Mouse (Mus musculus) forebrain, embryonic 11.5 days (tissue): ENCODE results near the gene Polr2g. TPM values are rescaled to one million over a fixed set of nuclear protein-coding genes. Genes with fewer than 3 reads are reported as not detected.

Source experiments
- ATAC-seq: fragments of 200-750 bp; cut with Nextera tagmentation; replicated peaks from 2 replicates; pipeline ENCODE4 v1.8.0; 2017; ENCODE audit warnings: moderate TSS enrichment; ENCODE audit not compliant: low FRiP score
- DNase-seq: peaks from one replicate; pipeline ENCODE4 v3.0.0-alpha.2; 2017; ENCODE audit warnings: low spot score
- H3K27ac ChIP-seq: fragments of 300-500 bp; sonication (generic); 2 replicates; pipeline ENCODE4 v1.5.1; 2014; ENCODE audit warnings: low read depth, low read length
- H3K27me3 ChIP-seq: fragments of 300-500 bp; sonication (generic); 2 replicates; pipeline ENCODE4 v1.6.1; 2014; ENCODE audit warnings: mild to moderate bottlenecking, low read length, mixed read lengths; ENCODE audit not compliant: control insufficient read depth, insufficient read depth
- H3K36me3 ChIP-seq: fragments of 300-500 bp; sonication (generic); 2 replicates; pipeline ENCODE4 v1.6.1; 2014; ENCODE audit warnings: mild to moderate bottlenecking, low read length, moderate library complexity, mixed read lengths; ENCODE audit not compliant: control insufficient read depth, insufficient read depth
- H3K4me1 ChIP-seq: fragments of 300-500 bp; sonication (generic); replicated peaks from 2 replicates; pipeline ENCODE4 v1.6.1; 2014; ENCODE audit warnings: low read length, mixed read lengths; ENCODE audit not compliant: control insufficient read depth, insufficient read depth
- H3K4me2 ChIP-seq: fragments of 300-500 bp; sonication (generic); 2 replicates; pipeline ENCODE4 v1.6.1; 2014; ENCODE audit warnings: low read depth, mild to moderate bottlenecking, low read length, moderate library complexity, mixed read lengths; ENCODE audit not compliant: severe bottlenecking
- H3K4me3 ChIP-seq: fragments of 300-500 bp; sonication (generic); 2 replicates; pipeline ENCODE4 v1.5.1; 2014; ENCODE audit warnings: low read depth, low read length
- H3K9ac ChIP-seq: fragments of 300-500 bp; sonication (generic); 2 replicates; pipeline ENCODE4 v1.6.1; 2014; ENCODE audit warnings: low read length
- H3K9me3 ChIP-seq: fragments of 300-500 bp; sonication (generic); 2 replicates; pipeline ENCODE4 v1.6.1; 2016; ENCODE audit warnings: low read length, mixed read lengths; ENCODE audit not compliant: control insufficient read depth
- WGBS: fragments of 180-500 bp; shearing (Covaris S2); extraction: QIAGEN DNeasy Blood & Tissue Kit; methylation state at CpG from one replicate; pipeline ENCODE4 v1.1.7; 2014; 5-methylcytosine and 5-hydroxymethylcytosine counted together
- polyA plus RNA-seq: library from polyadenylated mRNA; unstranded; fragments of >200 nt; fragmentation: Nextera tagmentation; extraction: Ambion mirVana; gene quantifications from 2 replicates; pipeline ENCODE4 v1.2.1, GENCODE M21; 2014

Polr2g gene
- polyA plus RNA-seq, 1 experiment from 2014 or later, result 156 TPM

DNA sequence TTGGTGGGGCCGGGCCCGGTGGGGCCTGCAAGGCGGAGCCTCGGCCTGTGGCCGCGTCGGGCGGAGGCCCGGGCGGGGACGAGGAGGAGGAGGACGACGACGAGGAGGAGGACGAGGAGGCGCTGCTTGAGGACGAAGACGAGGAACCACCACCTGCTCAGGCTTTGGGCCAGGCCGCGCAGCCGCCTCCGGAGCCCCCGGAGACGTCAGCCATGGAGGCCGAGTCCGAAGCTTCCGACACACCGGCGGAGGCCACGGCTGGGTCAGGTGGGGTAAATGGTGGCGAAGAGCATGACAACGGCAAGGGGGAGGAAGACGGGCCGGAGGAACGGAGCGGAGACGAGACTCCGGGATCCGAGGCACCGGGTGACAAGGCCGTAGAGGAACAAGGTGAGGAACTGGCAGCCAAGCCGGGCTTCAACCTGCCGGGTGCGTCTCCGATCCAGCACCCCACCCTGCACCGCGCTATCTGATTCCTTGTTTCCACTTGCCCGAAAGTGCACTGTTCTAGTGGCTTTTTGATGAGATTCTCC lies 22.1 kb upstream of the Polr2g start:
- peaks cover 12% of the 10 kb centered on the region; the same call in 1 of the 2 replicates for H3K36me3 ChIP-seq
- H3K4me3 ChIP-seq, result peak overlapping the region; percentile 100
- ATAC-seq, result peak; percentile 29
- H3K9ac ChIP-seq, result peak overlapping the region; percentile 98
- H3K27ac ChIP-seq, result peak overlapping the region; percentile 99
- peak overlapping the region; percentile 79 for H3K4me2 ChIP-seq
- DNase-seq, result no peak
- peaks cover 20% of the 10 kb centered on the region for H3K4me1 ChIP-seq
- no peaks in the 10 kb centered on the region for H3K27me3 ChIP-seq
- under 1% methylated on average over 48 of the region's 48 CpGs for WGBS
- no peaks in the 10 kb centered on the region for H3K9me3 ChIP-seq

DNA sequence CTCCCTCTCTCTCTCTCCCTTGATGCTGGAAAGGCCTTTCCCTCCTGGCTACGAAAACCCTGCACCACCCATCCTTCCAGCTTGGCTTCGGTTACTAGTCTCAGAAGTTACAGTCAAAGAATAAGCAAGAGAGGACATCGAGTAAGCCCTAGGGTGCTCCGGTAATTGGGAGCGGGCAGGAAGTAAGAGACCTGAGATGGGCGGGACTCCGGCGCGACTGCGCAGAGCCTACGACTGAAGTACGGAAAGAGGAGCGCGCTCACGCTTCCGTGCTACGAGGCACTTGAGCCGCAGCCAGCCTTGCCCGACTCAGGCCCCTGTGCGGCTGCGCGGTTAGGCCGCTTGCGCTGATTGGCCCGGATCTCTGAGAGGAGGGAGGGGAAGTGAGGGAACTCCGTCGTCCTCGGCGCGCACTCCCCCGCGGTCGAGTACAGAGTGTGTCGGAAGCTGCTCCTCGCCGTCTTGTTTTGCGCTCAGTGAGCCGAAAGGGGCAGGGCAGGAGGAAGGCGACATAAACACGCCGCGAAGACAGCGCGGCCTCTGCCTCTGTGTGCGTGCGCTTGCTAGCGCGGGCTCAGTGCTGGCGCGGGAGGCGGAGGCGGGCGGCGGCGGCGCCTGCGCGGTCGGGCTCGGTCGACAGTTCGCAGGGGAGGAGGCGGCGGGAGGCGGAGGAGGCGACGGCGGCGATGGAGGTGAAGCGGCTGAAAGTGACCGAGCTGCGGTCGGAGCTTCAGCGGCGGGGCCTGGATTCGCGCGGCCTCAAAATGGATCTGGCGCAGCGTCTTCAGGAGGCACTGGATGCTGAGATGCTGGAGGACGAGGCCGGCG lies 21.4 kb upstream of the Polr2g start, which contains the start of gene Hnrnpul2:
Gene Hnrnpul2 (plus strand): TSS at position 415 of the 828 bp plus-strand sequence.
- peak; percentile 96 for ATAC-seq
- no peaks in the 10 kb centered on the region for H3K27me3 ChIP-seq
- H3K27ac ChIP-seq, result peak within 1 kb of the TSS; percentile 99
- peak within 1 kb of the TSS; percentile 79 for H3K4me2 ChIP-seq
- no peaks in the 10 kb centered on the region for H3K9me3 ChIP-seq
- DNase-seq, result peak; percentile 97
- under 1% methylated on average over 83 of the region's 83 CpGs for WGBS
- peak within 1 kb of the TSS; percentile 100 for H3K4me3 ChIP-seq
- H3K4me1 ChIP-seq, result peaks cover 20% of the 10 kb centered on the region
- peaks cover 7% of the 10 kb centered on the region; the same call in 1 of the 2 replicates for H3K36me3 ChIP-seq
- H3K9ac ChIP-seq, result peak within 1 kb of the TSS; percentile 98

DNA sequence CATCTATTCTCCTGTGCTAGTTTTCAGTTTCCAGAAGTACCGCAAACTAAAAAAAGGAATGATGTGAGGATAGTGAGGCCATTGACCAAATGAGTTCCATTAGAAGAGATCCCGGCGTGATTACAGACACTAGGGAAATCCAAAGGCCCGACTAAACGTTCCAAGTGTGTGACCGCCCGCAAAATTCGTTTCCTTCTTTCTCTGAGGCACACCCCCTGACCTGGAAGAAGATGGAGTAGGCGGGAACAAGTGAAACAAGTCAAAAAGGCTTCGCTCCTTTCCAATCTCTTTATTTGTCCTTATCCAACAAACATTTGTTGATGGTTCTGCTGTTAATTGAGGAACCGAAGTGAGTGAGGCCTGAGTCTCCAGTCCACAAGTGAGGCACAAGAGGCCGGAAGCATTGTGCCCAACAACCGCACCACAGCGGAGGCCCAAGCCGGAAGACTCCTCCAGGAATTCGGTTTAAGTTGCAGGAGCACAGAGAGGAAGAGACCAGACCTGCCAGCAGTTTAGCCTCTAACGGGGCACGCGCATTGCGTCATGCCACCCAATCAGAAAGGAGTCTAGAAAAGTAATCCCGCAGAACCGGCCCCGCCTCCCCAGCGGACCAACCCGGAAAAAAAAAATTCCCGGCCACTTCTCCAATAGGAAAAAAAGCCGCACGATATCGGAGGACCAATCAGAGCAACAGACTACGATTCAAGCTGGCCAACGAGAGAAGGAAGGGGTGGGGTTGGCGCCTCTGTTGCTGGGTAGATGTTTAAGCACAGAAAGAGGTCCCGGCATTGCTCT lies 20.6 kb upstream of the Polr2g start, which contains the start of gene Ttc9c:
Gene Ttc9c (minus strand): TSS at position 533 of the 795 bp plus-strand sequence.
- H3K36me3 ChIP-seq, result peaks cover 9% of the 10 kb centered on the region; the same call in 1 of the 2 replicates
- H3K9me3 ChIP-seq, result no peaks in the 10 kb centered on the region
- peak within 1 kb of the TSS; percentile 79 for H3K4me2 ChIP-seq
- DNase-seq, result peak; percentile 97
- ATAC-seq, result peak; percentile 93
- H3K27me3 ChIP-seq, result no peaks in the 10 kb centered on the region
- H3K27ac ChIP-seq, result peak within 1 kb of the TSS; percentile 99
- peak within 1 kb of the TSS; percentile 98 for H3K9ac ChIP-seq
- H3K4me1 ChIP-seq, result peaks cover 20% of the 10 kb centered on the region
- under 1% methylated on average over 33 of the region's 33 CpGs for WGBS
- H3K4me3 ChIP-seq, result peak within 1 kb of the TSS; percentile 100

DNA sequence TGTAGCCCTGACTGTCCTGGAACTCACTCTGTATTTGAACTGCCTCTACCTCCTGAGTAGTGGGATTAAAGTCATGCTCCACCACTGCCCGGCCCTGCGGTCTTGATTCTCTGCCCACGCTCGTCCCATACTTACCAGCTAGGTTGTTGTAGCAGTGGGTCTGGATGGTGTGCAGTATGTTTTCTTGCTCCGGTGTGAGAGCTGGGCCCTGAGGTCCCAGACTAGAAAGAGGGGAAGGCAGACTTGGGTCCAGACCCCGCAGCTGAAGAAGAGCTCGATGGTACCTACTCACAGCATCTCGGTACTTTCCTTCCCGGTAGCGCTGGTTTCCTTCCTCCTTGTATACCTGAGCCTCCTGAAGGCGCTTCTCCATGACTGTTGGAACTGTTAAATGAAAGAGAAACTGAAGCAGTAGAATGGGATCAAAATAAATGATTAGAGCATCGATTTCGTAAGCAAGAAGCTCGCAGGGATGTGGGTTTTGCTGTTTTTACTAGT lies 20.0 kb upstream of the Polr2g start:
- no peak for ATAC-seq
- WGBS, result 34% methylated on average over 14 of the region's 14 CpGs
- Histone ChIP-seq H3K4me1 (peaks cover 20% of the 10 kb centered on the region), H3K36me3 (peaks cover 7% of the 10 kb centered on the region; the same call in 1 of the 2 replicates), H3K9ac (peak overlapping the region; percentile 70), H3K9me3 (no peaks in the 10 kb centered on the region), H3K4me3 (peak overlapping the region; percentile 100), H3K4me2 (peak overlapping the region; percentile 79), H3K27ac (peak overlapping the region; percentile 99), H3K27me3 (no peaks in the 10 kb centered on the region)
- no peak for DNase-seq

DNA sequence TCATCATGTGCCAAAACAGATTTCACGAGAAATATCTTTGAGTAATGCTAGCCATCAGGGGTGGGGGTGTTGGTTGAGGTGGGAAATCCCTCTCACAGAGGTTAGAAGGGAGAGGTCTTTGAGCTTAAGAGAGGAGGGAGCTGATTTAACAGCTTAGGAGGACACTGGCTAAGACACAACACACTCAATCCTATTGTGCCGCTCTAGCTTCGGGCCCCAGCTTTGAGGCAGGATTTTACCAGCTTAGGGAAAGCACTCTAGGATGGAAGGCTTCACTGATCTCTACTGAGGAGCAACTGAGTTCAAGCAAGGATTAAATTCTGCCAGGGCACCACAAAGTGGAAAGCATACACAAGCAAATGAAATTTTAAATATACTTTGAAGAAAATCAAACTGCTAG lies 18.6 kb upstream of the Polr2g start:
- Histone ChIP-seq H3K4me3 (0 out of 2 replicates have a peak overlapping the region, but pooled peaks have one; percentile 2), H3K4me2 (0 out of 2 replicates have a peak overlapping the region, but pooled peaks have one; percentile 24), H3K27ac (no peak overlapping the region), H3K9me3 (no peaks in the 10 kb centered on the region), H3K4me1 (peaks cover 15% of the 10 kb centered on the region), H3K36me3 (peaks cover 7% of the 10 kb centered on the region; the same call in 1 of the 2 replicates), H3K9ac (peak overlapping the region; percentile 32), H3K27me3 (no peaks in the 10 kb centered on the region)
- DNase-seq, result no peak
- WGBS, result 62% methylated on average over 3 of the region's 3 CpGs
- no peak for ATAC-seq

DNA sequence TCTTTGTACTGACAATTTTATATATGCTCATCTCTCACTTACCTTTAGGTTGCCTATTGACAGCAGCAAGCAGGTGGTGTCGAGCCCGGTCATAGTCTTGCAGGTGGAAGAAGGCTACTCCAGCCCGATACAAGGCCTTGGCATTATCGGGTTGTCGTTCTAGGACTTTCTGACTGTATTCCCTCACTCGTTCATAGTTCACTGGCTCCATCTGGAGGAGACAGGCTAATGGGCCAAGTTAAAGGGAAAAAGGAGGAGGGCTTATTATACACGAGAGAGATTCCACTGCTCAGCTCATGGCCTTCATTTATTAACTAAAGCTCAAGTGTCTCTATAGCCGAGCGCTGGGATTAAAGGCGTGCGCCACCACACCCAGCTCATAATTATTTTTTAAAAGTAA lies 17.4 kb upstream of the Polr2g start:
- no peak overlapping the region for H3K4me3 ChIP-seq
- no peak for DNase-seq
- H3K27me3 ChIP-seq, result no peaks in the 10 kb centered on the region
- peaks cover 7% of the 10 kb centered on the region; the same call in 1 of the 2 replicates for H3K36me3 ChIP-seq
- H3K4me1 ChIP-seq, result peaks cover 13% of the 10 kb centered on the region
- no peak overlapping the region for H3K27ac ChIP-seq
- ATAC-seq, result no peak
- H3K9me3 ChIP-seq, result no peaks in the 10 kb centered on the region
- H3K4me2 ChIP-seq, result no peak overlapping the region
- 85% methylated on average over 11 of the region's 11 CpGs for WGBS
- H3K9ac ChIP-seq, result no peak overlapping the region

DNA sequence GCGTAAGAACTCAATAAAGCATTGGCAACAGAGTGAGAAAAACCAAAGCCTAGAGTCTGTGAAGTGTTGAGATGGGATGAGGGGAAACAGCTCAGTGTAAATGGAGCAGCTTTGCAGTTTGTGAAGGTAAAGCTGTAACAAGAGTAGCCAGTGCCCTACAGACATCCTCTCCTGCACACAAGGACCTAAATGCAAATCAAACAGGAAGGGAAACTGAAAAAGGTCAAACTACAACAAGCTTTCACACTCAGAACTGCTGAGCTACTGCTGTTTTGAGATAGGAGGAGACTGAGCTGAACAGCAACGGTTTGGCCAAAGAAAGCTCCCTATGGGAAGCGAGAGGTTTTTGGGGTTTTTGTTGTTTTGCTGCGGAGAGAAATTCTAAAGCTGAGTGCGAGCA lies 8.4 kb upstream of the Polr2g start:
- H3K27ac ChIP-seq, result no peak overlapping the region
- DNase-seq (no peak), ATAC-seq (no peak)
- H3K4me3 ChIP-seq, result no peak overlapping the region
- no peak overlapping the region for H3K4me2 ChIP-seq
- WGBS, result 92% methylated on average over 5 of the region's 5 CpGs
- no peak overlapping the region for H3K9ac ChIP-seq
- no peaks in the 10 kb centered on the region for H3K9me3 ChIP-seq
- peaks cover 2% of the 10 kb centered on the region; the same call in 1 of the 2 replicates for H3K36me3 ChIP-seq
- peaks cover 6% of the 10 kb centered on the region for H3K4me1 ChIP-seq
- H3K27me3 ChIP-seq, result no peaks in the 10 kb centered on the region
